Mouse (Mus musculus): ENCODE results near the gene Nsdhl.

DNA sequence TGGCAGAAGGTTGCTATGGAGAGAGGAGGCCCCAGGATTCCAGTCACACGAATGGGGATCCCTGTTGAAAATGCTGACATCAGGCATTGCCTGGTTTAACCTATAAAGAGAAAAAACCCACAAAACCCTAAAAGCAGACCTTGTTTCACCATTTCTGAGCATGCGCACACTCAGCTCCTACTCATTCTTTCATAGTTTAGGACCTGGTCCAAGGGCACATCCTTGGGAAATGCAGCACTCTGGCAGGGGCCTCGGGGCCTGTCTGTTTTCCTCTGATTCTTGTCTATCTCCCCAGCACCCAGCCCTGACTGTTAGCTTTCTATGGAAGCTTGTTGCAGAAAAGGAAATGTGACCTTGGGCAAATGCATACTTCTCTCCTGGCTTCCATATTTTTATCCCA, 72.2 kb downstream of the Nsdhl start:
- TF ChIP-seq POLR2A (IDR thresholded peaks at IDR 0.05; ENCODE audit: low read depth, low read length) (no peak), CTCF (IDR thresholded peaks at IDR 0.05; ENCODE audit: borderline replicate concordance, insufficient read depth, low read length) (no peak)
